Mouse (Mus musculus): ENCODE results near the gene Cfap299.

GRCm38 (mm10) chr5:98387054-98387453 is 58.0 kb downstream of the Cfap299 start:
- no peak for TF ChIP-seq CTCF (conservative IDR thresholded peaks at IDR 0.05; ENCODE audit: low read length)
- TF ChIP-seq POU5F1 (IDR thresholded peaks at IDR 0.05; ENCODE audit: borderline replicate concordance, low read length) = no peak
